In the genomic region with DNA sequence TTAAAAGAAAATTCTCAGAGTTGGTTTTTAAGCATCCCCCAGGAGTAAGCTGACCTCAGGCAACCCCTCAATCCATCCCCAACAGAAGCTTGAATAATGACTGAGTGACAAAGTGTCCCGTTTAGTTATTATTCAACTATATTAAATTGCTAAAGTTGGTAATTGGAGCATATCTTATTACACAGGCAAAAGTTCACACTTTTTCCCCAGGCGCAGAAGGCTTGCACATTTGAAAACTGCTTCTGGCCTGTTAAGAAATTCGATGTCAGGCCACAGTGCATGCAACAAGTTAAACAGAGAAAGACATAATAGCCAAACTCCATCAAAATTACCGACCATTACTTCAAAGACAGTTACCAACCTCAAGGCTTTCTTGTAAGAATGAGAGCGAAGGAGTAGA, we compare ENCODE assay signal across 17 mouse cellular contexts.
DNase-seq lines count a peak whose midpoint lies in the region; ATAC-seq and TF ChIP-seq lines count a peak whose summit lies in the region.
"Had no signal": no experiment of that assay in that cellular context is flagged by ENCODE, and none has a peak within 500 bp of the region (broad histone marks: within the 10 kb centered on the region; RNA-seq: fewer than 3 reads in every experiment).

No protein-coding gene starts in this region.

- WGBS in kidney, adult 2 months = 44% methylated on average over 5 of the region's 5 CpGs
- WGBS in liver, postnatal 0 days (ENCODE audit: insufficient replicate concordance) = 77% methylated on average over 5 of the region's 5 CpGs

- no peak overlapping the region for H3K4me3 ChIP-seq in kidney, adult 2 months (ENCODE audit: insufficient read depth, low read depth, low read length)
- H3K4me3 ChIP-seq in liver, postnatal 0 days (ENCODE audit: low read depth, low read length) = no peak overlapping the region
- H3K4me3 ChIP-seq: embryonic facial prominence, embryonic 10.5 days; embryonic facial prominence, embryonic 12.5 days; forebrain, embryonic 13.5 days; forebrain, embryonic 15.5 days had no signal

- TF ChIP-seq EP300 in liver, postnatal 0 days (IDR thresholded peaks at IDR 0.05; ENCODE audit: low read depth) = no peak

- no peak overlapping the region for H3K4me2 ChIP-seq in liver, postnatal 0 days (ENCODE audit: low read depth, low read length)
- H3K4me2 ChIP-seq: embryonic facial prominence, embryonic 12.5 days; forebrain, embryonic 13.5 days; forebrain, embryonic 15.5 days had no signal

- H3K27ac ChIP-seq in kidney, adult 2 months (ENCODE audit: insufficient read depth, low read depth, low read length) = no peak overlapping the region
- no peak overlapping the region for H3K27ac ChIP-seq in liver, postnatal 0 days (ENCODE audit: low read depth)
- H3K27ac ChIP-seq: embryonic facial prominence, embryonic 10.5 days; embryonic facial prominence, embryonic 12.5 days; forebrain, embryonic 13.5 days; forebrain, embryonic 15.5 days had no signal

- H3K9ac ChIP-seq in liver, postnatal 0 days (replicated peaks) = no peak overlapping the region
- H3K9ac ChIP-seq: embryonic facial prominence, embryonic 12.5 days; forebrain, embryonic 13.5 days; forebrain, embryonic 15.5 days; forebrain, postnatal 0 days had no signal

- no peak for TF ChIP-seq CTCF in kidney, adult 2 months (conservative IDR thresholded peaks at IDR 0.05; ENCODE audit: insufficient read depth, insufficient read length, low read depth, low read length)
- no peak for TF ChIP-seq CTCF in liver, postnatal 0 days (IDR thresholded peaks at IDR 0.05; ENCODE audit: low read depth)

- DNase-seq in kidney, adult 2 months = peak; percentile 64
- DNase-seq in kidney, adult 18-20 months = no peak
- peak; percentile 21 to 26 for DNase-seq in kidney, postnatal 36 days
- no peak for DNase-seq in kidney, postnatal 14 days
- no peak for DNase-seq in liver, postnatal 0 days
- DNase-seq: adrenal gland, postnatal 10 days; adrenal gland, postnatal 36 days; cerebellum, adult 11-12 months; cerebellum, adult 2 months; cerebellum, adult 9-10 months; cerebellum, postnatal 10 days; cerebellum, postnatal 25 days; forebrain, postnatal 0 days had no signal

- peaks cover 9% of the 10 kb centered on the region; the same call in 1 of the 2 replicates for H3K4me1 ChIP-seq in kidney, adult 2 months (ENCODE audit: control insufficient read depth, insufficient read depth, low read length)
- H3K4me1 ChIP-seq in liver, postnatal 0 days (ENCODE audit: insufficient read depth) = no peaks in the 10 kb centered on the region
- H3K4me1 ChIP-seq: embryonic facial prominence, embryonic 10.5 days; embryonic facial prominence, embryonic 12.5 days; forebrain, embryonic 13.5 days; forebrain, embryonic 15.5 days had no signal

- H3K27me3 ChIP-seq in kidney, adult 2 months (replicated peaks; ENCODE audit: control insufficient read depth, insufficient read depth, low read length) = no peaks in the 10 kb centered on the region
- no peaks in the 10 kb centered on the region for H3K27me3 ChIP-seq in liver, postnatal 0 days (ENCODE audit: insufficient read depth, low read length)
- H3K27me3 ChIP-seq: embryonic facial prominence, embryonic 12.5 days; forebrain, embryonic 13.5 days; forebrain, embryonic 15.5 days had no signal

- no peaks in the 10 kb centered on the region for H3K9me3 ChIP-seq in liver, postnatal 0 days (ENCODE audit: low read length)
- H3K9me3 ChIP-seq: embryonic facial prominence, embryonic 10.5 days; embryonic facial prominence, embryonic 12.5 days; forebrain, embryonic 13.5 days; forebrain, embryonic 15.5 days had no signal

- ATAC-seq in liver, postnatal 0 days = no peak
- ATAC-seq: forebrain, embryonic 13.5 days; forebrain, embryonic 15.5 days; forebrain, postnatal 0 days had no signal

- no peak for TF ChIP-seq POLR2A in kidney, adult 2 months (IDR thresholded peaks at IDR 0.05; ENCODE audit: low read depth, low read length)

- H3K36me3 ChIP-seq in kidney, adult 2 months (ENCODE audit: control insufficient read depth, insufficient read depth, low read length) = no peaks in the 10 kb centered on the region
- no peaks in the 10 kb centered on the region for H3K36me3 ChIP-seq in liver, postnatal 0 days (replicated peaks; ENCODE audit: insufficient read depth, low read length)
- H3K36me3 ChIP-seq: embryonic facial prominence, embryonic 10.5 days; embryonic facial prominence, embryonic 12.5 days; forebrain, embryonic 15.5 days had no signal

Comparison
In these comparisons a context has a peak if more than half of its experiments do, and no peak if none do; other contexts are left out.
1. DNase-seq: peak in kidney, adult 2 months (single experiment) and kidney, postnatal 36 days (2 of 2); none in kidney, adult 18-20 months (single experiment), kidney, postnatal 14 days (single experiment) and liver, postnatal 0 days (single experiment).